Mouse (Mus musculus) midbrain, embryonic 12.5 days (tissue): ENCODE data around the gene Wscd2. TPM values are rescaled to one million over a fixed set of nuclear protein-coding genes. Genes with fewer than 3 reads are reported as not detected.
"Not testable (repeated sequence)": the region's sequence is repeated elsewhere in the genome, so short reads cannot be mapped to it uniquely, and the experiment has no call there.

ENCODE experiments used
- ATAC-seq: fragments of 200-750 bp; cut with Nextera tagmentation; 2 replicates; pipeline ENCODE4 v1.8.0; 2017; ENCODE audit warnings: low read depth, moderate TSS enrichment, moderate library complexity; ENCODE audit not compliant: low FRiP score
- H3K27ac ChIP-seq: fragments of 300-500 bp; sonication (generic); replicated peaks from 2 replicates; pipeline ENCODE4 v1.5.1; 2016; ENCODE audit warnings: mild to moderate bottlenecking
- H3K27me3 ChIP-seq: fragments of 300-500 bp; sonication (generic); 2 replicates; pipeline ENCODE4 v1.6.1; 2016; ENCODE audit warnings: mild to moderate bottlenecking
- H3K36me3 ChIP-seq: fragments of 300-500 bp; sonication (generic); 2 replicates; pipeline ENCODE4 v1.6.1; 2016
- H3K4me1 ChIP-seq: fragments of 300-500 bp; sonication (generic); 2 replicates; pipeline ENCODE4 v1.6.1; 2016
- H3K4me2 ChIP-seq: fragments of 300-500 bp; sonication (generic); replicated peaks from 2 replicates; pipeline ENCODE4 v1.6.1; 2016; ENCODE audit warnings: mild to moderate bottlenecking, moderate library complexity
- H3K4me3 ChIP-seq: fragments of 300-500 bp; sonication (generic); 2 replicates; pipeline ENCODE4 v1.5.1; 2016; ENCODE audit warnings: mild to moderate bottlenecking
- H3K9ac ChIP-seq: fragments of 300-500 bp; sonication (generic); replicated peaks from 2 replicates; pipeline ENCODE4 v1.6.1; 2016; ENCODE audit warnings: mild to moderate bottlenecking, moderate library complexity
- H3K9me3 ChIP-seq: fragments of 300-500 bp; sonication (generic); 2 replicates; pipeline ENCODE4 v1.6.1; 2016; ENCODE audit warnings: mild to moderate bottlenecking
- WGBS: fragments of 180-500 bp; shearing (Covaris S2); methylation state at CpG from one replicate; pipeline ENCODE4 v1.1.7; 2016; 5-methylcytosine and 5-hydroxymethylcytosine counted together
- polyA plus RNA-seq: library from polyadenylated mRNA; unstranded; fragments of >200 nt; fragmentation: Nextera tagmentation; extraction: Ambion mirVana; gene quantifications from 2 replicates; pipeline ENCODE4 v1.2.1, GENCODE M21; 2016

The Wscd2 gene
- polyA plus RNA-seq, 1 experiment from 2014 or later: 14.2 TPM

GRCm38 (mm10) chr5:113565858-113566257 is 75.7 kb downstream of the Wscd2 start:
- 77% methylated on average over 12 of the region's 12 CpGs for WGBS
- H3K9ac ChIP-seq: no peak overlapping the region
- H3K36me3 ChIP-seq: no peaks in the 10 kb centered on the region
- H3K27me3 ChIP-seq: no peaks in the 10 kb centered on the region
- ATAC-seq: no peak
- no peak overlapping the region for H3K27ac ChIP-seq
- H3K4me1 ChIP-seq: no peaks in the 10 kb centered on the region
- H3K4me2 ChIP-seq: no peak overlapping the region
- no peaks in the 10 kb centered on the region for H3K9me3 ChIP-seq
- H3K4me3 ChIP-seq: no peak overlapping the region

DNA sequence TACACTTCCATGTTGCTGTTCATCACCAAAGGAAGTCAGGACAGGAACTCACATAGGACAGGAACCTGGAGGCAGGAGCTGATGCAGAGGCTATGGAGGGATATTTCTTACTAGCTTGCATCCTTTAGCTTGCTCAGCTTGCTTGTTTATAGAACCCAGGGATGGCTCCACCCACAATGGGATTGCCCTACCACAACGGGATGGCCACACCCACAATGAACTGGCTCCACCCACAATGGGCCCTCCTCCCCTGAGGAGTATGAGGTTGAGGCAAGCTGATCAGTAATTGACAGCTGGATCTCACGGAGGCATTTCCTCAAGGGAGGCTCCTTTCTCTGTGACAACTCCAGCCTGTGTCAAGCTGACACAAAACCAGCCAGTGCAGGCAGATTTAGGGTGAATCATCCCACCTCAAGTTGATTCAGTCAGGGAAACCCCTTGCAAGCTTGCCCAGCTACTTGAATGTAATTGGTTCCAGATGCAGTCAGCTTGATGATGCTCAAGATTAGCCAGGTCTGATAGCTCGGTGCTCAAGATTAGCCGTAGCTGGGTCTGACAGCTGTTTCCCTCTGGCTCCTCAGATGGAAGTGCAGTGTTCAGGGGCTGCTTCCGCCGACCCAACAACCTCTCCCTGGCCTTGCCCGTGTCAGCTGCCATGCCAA is 80.1 kb downstream of the Wscd2 start:
- WGBS: 61% methylated on average over 7 of the region's 7 CpGs
- H3K36me3 ChIP-seq: no peaks in the 10 kb centered on the region
- no peaks in the 10 kb centered on the region for H3K27me3 ChIP-seq
- no peak overlapping the region for H3K9ac ChIP-seq
- H3K4me2 ChIP-seq: no peak overlapping the region
- H3K4me1 ChIP-seq: no peaks in the 10 kb centered on the region
- no peak for ATAC-seq
- no peaks in the 10 kb centered on the region for H3K9me3 ChIP-seq
- no peak overlapping the region for H3K4me3 ChIP-seq
- H3K27ac ChIP-seq: no peak overlapping the region

GRCm38 (mm10) chr5:113577555-113577954 is 87.4 kb downstream of the Wscd2 start:
- WGBS: 79% methylated on average over 7 of the region's 7 CpGs
- Histone ChIP-seq H3K4me1 (peaks cover 7% of the 10 kb centered on the region; the same call in 1 of the 2 replicates), H3K4me2 (no peak overlapping the region), H3K4me3 (no peak overlapping the region), H3K27ac (no peak overlapping the region), H3K9me3 (no peaks in the 10 kb centered on the region), H3K27me3 (no peaks in the 10 kb centered on the region), H3K9ac (no peak overlapping the region), H3K36me3 (no peaks in the 10 kb centered on the region)
- ATAC-seq: no peak

- Histone ChIP-seq H3K4me3 (no peak overlapping the region), H3K9me3 (no peaks in the 10 kb centered on the region), H3K27me3 (no peaks in the 10 kb centered on the region), H3K4me1 (peaks cover 7% of the 10 kb centered on the region; the same call in 1 of the 2 replicates), H3K27ac (no peak overlapping the region), H3K9ac (no peak overlapping the region), H3K36me3 (no peaks in the 10 kb centered on the region), H3K4me2 (no peak overlapping the region)
- no peak for ATAC-seq
- 84% methylated on average over 6 of the region's 6 CpGs for WGBS
Measured at GRCm38 (mm10) chr5:113578428-113578827, 88.3 kb downstream of the Wscd2 start.

DNA sequence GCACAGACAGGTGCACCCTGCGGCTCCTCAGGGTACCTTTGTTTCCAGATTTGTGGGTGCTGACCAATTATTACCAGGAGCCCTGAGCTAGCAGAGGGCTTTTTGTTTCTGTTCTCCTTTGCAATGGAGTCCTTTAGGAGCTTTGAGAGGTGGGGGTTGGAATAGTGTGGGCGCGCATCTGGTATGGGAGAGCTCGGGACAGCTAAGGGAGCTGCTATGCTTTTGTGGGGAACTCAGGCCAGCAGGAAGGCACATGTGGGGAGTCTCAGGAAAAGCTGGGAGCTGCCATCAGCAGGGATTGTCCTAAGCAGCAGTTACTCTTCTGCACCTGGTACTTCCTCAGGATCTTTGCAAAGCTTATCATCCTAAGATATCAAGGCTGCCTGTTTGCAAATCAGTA is 89.0 kb downstream of the Wscd2 start:
- 90% methylated on average over 4 of the region's 4 CpGs for WGBS

GRCm38 (mm10) chr5:113580248-113580647 is 90.1 kb downstream of the Wscd2 start:
- no peaks in the 10 kb centered on the region for H3K9me3 ChIP-seq
- H3K27ac ChIP-seq: no peak overlapping the region
- no peak overlapping the region for H3K4me2 ChIP-seq
- H3K36me3 ChIP-seq: no peaks in the 10 kb centered on the region
- H3K4me1 ChIP-seq: peaks cover 11% of the 10 kb centered on the region
- no peak overlapping the region for H3K9ac ChIP-seq
- H3K4me3 ChIP-seq: no peak overlapping the region
- WGBS: 54% methylated on average over 8 of the region's 8 CpGs
- H3K27me3 ChIP-seq: no peaks in the 10 kb centered on the region
- ATAC-seq: no peak

More for the DNA sequence above, 89.0 kb downstream of the Wscd2 start:
- H3K27me3 ChIP-seq: no peaks in the 10 kb centered on the region
- H3K27ac ChIP-seq: no peak overlapping the region
- no peak overlapping the region for H3K9ac ChIP-seq
- peaks cover 7% of the 10 kb centered on the region; the same call in 1 of the 2 replicates for H3K4me1 ChIP-seq
- no peaks in the 10 kb centered on the region for H3K36me3 ChIP-seq
- H3K4me3 ChIP-seq: no peak overlapping the region
- ATAC-seq: no peak
- no peak overlapping the region for H3K4me2 ChIP-seq
- H3K9me3 ChIP-seq: no peaks in the 10 kb centered on the region

DNA sequence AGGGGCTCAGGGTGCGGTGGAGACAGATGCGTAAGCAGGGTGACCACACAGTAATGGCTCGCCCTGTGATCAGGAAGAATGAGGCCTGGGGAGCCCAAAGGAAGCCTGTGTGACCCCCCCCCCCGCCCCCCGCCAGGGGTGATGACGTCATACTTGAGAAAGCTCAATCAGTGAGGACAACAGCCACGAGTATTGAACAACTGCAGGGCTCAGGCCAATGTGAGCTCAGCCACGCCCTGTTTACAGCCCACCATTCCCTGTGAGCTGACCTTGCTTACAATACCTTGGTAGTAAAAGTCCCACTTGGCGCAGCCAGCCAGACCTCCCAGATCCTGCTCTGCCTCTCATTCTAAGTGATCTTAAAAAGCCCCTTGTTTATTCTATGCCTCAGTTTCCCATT is 90.7 kb downstream of the Wscd2 start:
- ATAC-seq: no peak
- 55% methylated on average over 9 of the region's 9 CpGs for WGBS
- no peaks in the 10 kb centered on the region for H3K9me3 ChIP-seq

GRCm38 (mm10) chr5:113583424-113584162 is 93.5 kb downstream of the Wscd2 start:
- no peaks in the 10 kb centered on the region for H3K9me3 ChIP-seq
- H3K4me1 ChIP-seq: peaks cover 7% of the 10 kb centered on the region; the same call in 1 of the 2 replicates
- 0 out of 2 replicates have a peak, but pooled peaks cover 7% of the 10 kb centered on the region for H3K27me3 ChIP-seq
- H3K9ac ChIP-seq: no peak overlapping the region
- no peak overlapping the region for H3K4me2 ChIP-seq
- H3K36me3 ChIP-seq: no peaks in the 10 kb centered on the region; the same call in 1 of the 2 replicates
- WGBS: 80% methylated on average over 5 of the region's 5 CpGs
- H3K27ac ChIP-seq: no peak overlapping the region
- no peak for ATAC-seq
- H3K4me3 ChIP-seq: no peak overlapping the region

More for the DNA sequence above, 90.7 kb downstream of the Wscd2 start:
- peaks cover 11% of the 10 kb centered on the region for H3K4me1 ChIP-seq
- H3K4me2 ChIP-seq: no peak overlapping the region
- no peaks in the 10 kb centered on the region for H3K36me3 ChIP-seq
- no peak overlapping the region for H3K27ac ChIP-seq
- no peaks in the 10 kb centered on the region for H3K27me3 ChIP-seq
- H3K4me3 ChIP-seq: no peak overlapping the region
- no peak overlapping the region for H3K9ac ChIP-seq

GRCm38 (mm10) chr5:113584439-113584838 is 94.3 kb downstream of the Wscd2 start:
- no peaks in the 10 kb centered on the region for H3K9me3 ChIP-seq
- no peak overlapping the region for H3K4me2 ChIP-seq
- no peak overlapping the region for H3K4me3 ChIP-seq
- H3K27ac ChIP-seq: no peak overlapping the region
- 66% methylated on average over 6 of the region's 6 CpGs for WGBS
- no peaks in the 10 kb centered on the region; the same call in 1 of the 2 replicates for H3K36me3 ChIP-seq
- H3K4me1 ChIP-seq: peaks cover 8% of the 10 kb centered on the region; the same call in 1 of the 2 replicates
- no peak for ATAC-seq
- no peak overlapping the region for H3K9ac ChIP-seq
- H3K27me3 ChIP-seq: 0 out of 2 replicates have a peak, but pooled peaks cover 7% of the 10 kb centered on the region

- not testable (repeated sequence) for H3K4me3 ChIP-seq, H3K27ac ChIP-seq, H3K9ac ChIP-seq, H3K4me2 ChIP-seq, ATAC-seq, H3K9me3 ChIP-seq, H3K36me3 ChIP-seq
- H3K4me1 ChIP-seq: peaks cover 10% of the 10 kb centered on the region
- WGBS: 82% methylated on average over 17 of the region's 17 CpGs
- 0 out of 2 replicates have a peak, but pooled peaks cover 11% of the 10 kb centered on the region for H3K27me3 ChIP-seq
Measured at GRCm38 (mm10) chr5:113585619-113586457, 95.7 kb downstream of the Wscd2 start.

GRCm38 (mm10) chr5:113586458-113586849 is 96.3 kb downstream of the Wscd2 start:
- not testable (repeated sequence) for H3K36me3 ChIP-seq, H3K9me3 ChIP-seq, ATAC-seq, H3K27ac ChIP-seq, H3K9ac ChIP-seq, H3K4me2 ChIP-seq, H3K4me3 ChIP-seq
- 45% methylated on average over 5 of the region's 5 CpGs for WGBS
- peaks cover 16% of the 10 kb centered on the region for H3K4me1 ChIP-seq
- H3K27me3 ChIP-seq: 0 out of 2 replicates have a peak, but pooled peaks cover 11% of the 10 kb centered on the region
